Mouse (Mus musculus): ENCODE measurements around the gene Nsg2.

- TF ChIP-seq CTCF (conservative IDR thresholded peaks at IDR 0.05; ENCODE audit: low read length) = no peak
- TF ChIP-seq POU5F1 (IDR thresholded peaks at IDR 0.05; ENCODE audit: borderline replicate concordance, low read length) = no peak
- no peak for TF ChIP-seq NANOG (IDR thresholded peaks at IDR 0.05; ENCODE audit: borderline replicate concordance, low read length)
Observed at GRCm38 (mm10) chr11:32011867-32012603, 11.8 kb downstream of the Nsg2 start.

Data from E14TG2a.4 (cell line).